Mouse (Mus musculus) neural tube, embryonic 13.5 days (tissue): ENCODE measurements at regions not wholly inside any gene's neighbourhood (a gene's known extent, or its start where the extent isn't known, plus 50 kb on each side); places are given as distances from the start of the nearest gene placed in this dataset.

ENCODE experiments used
- ATAC-seq: fragments of 200-750 bp; cut with Nextera tagmentation; 2 replicates; pipeline ENCODE4 v1.8.0; 2017; ENCODE audit warnings: low read depth, mild to moderate bottlenecking, moderate TSS enrichment, moderate library complexity
- H3K27ac ChIP-seq: fragments of 300-500 bp; sonication (generic); replicated peaks from 2 replicates; pipeline ENCODE4 v1.5.1; 2015; ENCODE audit warnings: moderate library complexity, mild to moderate bottlenecking, inconsistent platforms
- H3K27me3 ChIP-seq: fragments of 300-500 bp; sonication (generic); 2 replicates; pipeline ENCODE4 v1.6.1; 2015; ENCODE audit warnings: mild to moderate bottlenecking, inconsistent platforms
- H3K36me3 ChIP-seq: fragments of 300-500 bp; sonication (generic); 2 replicates; pipeline ENCODE4 v1.6.1; 2015; ENCODE audit warnings: mild to moderate bottlenecking, inconsistent platforms
- H3K4me1 ChIP-seq: fragments of 300-500 bp; sonication (generic); replicated peaks from 2 replicates; pipeline ENCODE4 v1.6.1; 2015; ENCODE audit warnings: inconsistent platforms
- H3K4me2 ChIP-seq: fragments of 300-500 bp; sonication (generic); 2 replicates; pipeline ENCODE4 v1.6.1; 2015; ENCODE audit warnings: inconsistent platforms, mild to moderate bottlenecking, moderate library complexity
- H3K4me3 ChIP-seq: fragments of 300-500 bp; sonication (generic); 2 replicates; pipeline ENCODE4 v1.5.1; 2015; ENCODE audit warnings: mild to moderate bottlenecking, inconsistent platforms
- H3K9ac ChIP-seq: fragments of 300-500 bp; sonication (generic); 2 replicates; pipeline ENCODE4 v1.6.1; 2015; ENCODE audit warnings: moderate library complexity, mild to moderate bottlenecking, inconsistent platforms
- H3K9me3 ChIP-seq: fragments of 300-500 bp; sonication (generic); 2 replicates; pipeline ENCODE4 v1.6.1; 2016; ENCODE audit warnings: inconsistent platforms
- WGBS: fragments of 180-500 bp; shearing (Covaris S2); methylation state at CpG from one replicate; pipeline ENCODE4 v1.1.7; 2015; 5-methylcytosine and 5-hydroxymethylcytosine counted together

- no peaks in the 10 kb centered on the region; the same call in 1 of the 2 replicates for H3K9me3 ChIP-seq
- H3K4me3 ChIP-seq: no peak overlapping the region
- WGBS: 78% methylated on average over 5 of the region's 5 CpGs
- ATAC-seq: no peak
- H3K27me3 ChIP-seq: no peaks in the 10 kb centered on the region
- H3K9ac ChIP-seq: no peak overlapping the region
- no peaks in the 10 kb centered on the region for H3K36me3 ChIP-seq
- no peak overlapping the region for H3K27ac ChIP-seq
- H3K4me2 ChIP-seq: no peak overlapping the region
- H3K4me1 ChIP-seq: no peaks in the 10 kb centered on the region
Observed at GRCm38 (mm10) chr4:83957217-83957692, 431.9 kb downstream of the Ccdc171 start.

GRCm38 (mm10) chr4:83966898-83967297, 441.6 kb downstream of the Ccdc171 start:
- H3K36me3 ChIP-seq: no peaks in the 10 kb centered on the region
- ATAC-seq: no peak
- 89% methylated on average over 1 of the region's 1 CpGs for WGBS
- no peak overlapping the region for H3K27ac ChIP-seq
- H3K4me1 ChIP-seq: no peaks in the 10 kb centered on the region
- H3K9me3 ChIP-seq: no peaks in the 10 kb centered on the region
- H3K4me2 ChIP-seq: no peak overlapping the region
- no peaks in the 10 kb centered on the region for H3K27me3 ChIP-seq
- no peak overlapping the region for H3K9ac ChIP-seq
- H3K4me3 ChIP-seq: no peak overlapping the region

- Histone ChIP-seq H3K4me3 (no peak overlapping the region), H3K9me3 (no peaks in the 10 kb centered on the region), H3K27ac (no peak overlapping the region), H3K36me3 (no peaks in the 10 kb centered on the region), H3K9ac (no peak overlapping the region), H3K27me3 (peaks cover 11% of the 10 kb centered on the region), H3K4me1 (peaks cover 6% of the 10 kb centered on the region), H3K4me2 (no peak overlapping the region)
- 88% methylated on average over 4 of the region's 4 CpGs for WGBS
- no peak for ATAC-seq
Observed at GRCm38 (mm10) chr4:83973162-83973561, 447.8 kb downstream of the Ccdc171 start.

- WGBS: 84% methylated on average over 7 of the region's 7 CpGs
- Histone ChIP-seq H3K36me3 (no peaks in the 10 kb centered on the region), H3K27me3 (peaks cover 11% of the 10 kb centered on the region), H3K9me3 (no peaks in the 10 kb centered on the region), H3K4me2 (no peak overlapping the region), H3K4me3 (no peak overlapping the region), H3K9ac (no peak overlapping the region), H3K4me1 (peaks cover 6% of the 10 kb centered on the region), H3K27ac (no peak overlapping the region)
- no peak for ATAC-seq
Observed at GRCm38 (mm10) chr4:83974214-83975012, 449.1 kb downstream of the Ccdc171 start.

GRCm38 (mm10) chr4:83975569-83975968, 450.2 kb downstream of the Ccdc171 start:
- 62% methylated on average over 5 of the region's 5 CpGs for WGBS
- Histone ChIP-seq H3K9ac (no peak overlapping the region), H3K4me1 (peaks cover 6% of the 10 kb centered on the region), H3K9me3 (no peaks in the 10 kb centered on the region), H3K4me3 (no peak overlapping the region), H3K4me2 (no peak overlapping the region), H3K36me3 (no peaks in the 10 kb centered on the region), H3K27ac (no peak overlapping the region), H3K27me3 (peaks cover 11% of the 10 kb centered on the region)
- no peak for ATAC-seq

- Histone ChIP-seq H3K9ac (no peak overlapping the region), H3K9me3 (no peaks in the 10 kb centered on the region), H3K4me1 (peaks cover 6% of the 10 kb centered on the region), H3K36me3 (no peaks in the 10 kb centered on the region), H3K4me3 (no peak overlapping the region), H3K27me3 (peaks cover 11% of the 10 kb centered on the region), H3K4me2 (peak overlapping the region; percentile 11), H3K27ac (no peak overlapping the region)
- whole genome bisulfite sequencing: 20% methylated on average over 12 of the region's 12 CpGs
- ATAC-seq: no peak
Observed at GRCm38 (mm10) chr4:83976067-83976466, 450.7 kb downstream of the Ccdc171 start.

GRCm38 (mm10) chr4:83979088-83979487, 453.7 kb downstream of the Ccdc171 start:
- 77% methylated on average over 4 of the region's 4 CpGs for WGBS
- H3K4me2 ChIP-seq: no peak overlapping the region
- no peaks in the 10 kb centered on the region for H3K9me3 ChIP-seq
- peaks cover 6% of the 10 kb centered on the region for H3K4me1 ChIP-seq
- H3K27ac ChIP-seq: no peak overlapping the region
- ATAC-seq: no peak
- H3K36me3 ChIP-seq: no peaks in the 10 kb centered on the region
- H3K27me3 ChIP-seq: peaks cover 11% of the 10 kb centered on the region
- no peak overlapping the region for H3K4me3 ChIP-seq
- no peak overlapping the region for H3K9ac ChIP-seq

- no peak overlapping the region for H3K4me2 ChIP-seq
- H3K4me1 ChIP-seq: peaks cover 22% of the 10 kb centered on the region
- 77% methylated on average over 15 of the region's 15 CpGs for WGBS
- no peak overlapping the region for H3K4me3 ChIP-seq
- no peaks in the 10 kb centered on the region for H3K27me3 ChIP-seq
- no peak for ATAC-seq
- H3K27ac ChIP-seq: no peak overlapping the region; the same call in 1 of the 2 replicates
- no peaks in the 10 kb centered on the region for H3K9me3 ChIP-seq
- no peaks in the 10 kb centered on the region for H3K36me3 ChIP-seq
- H3K9ac ChIP-seq: no peak overlapping the region
Observed at GRCm38 (mm10) chr4:83984671-83985391, 459.5 kb downstream of the Ccdc171 start.

- no peak overlapping the region for H3K27ac ChIP-seq
- no peak overlapping the region for H3K9ac ChIP-seq
- peaks cover 28% of the 10 kb centered on the region for H3K4me1 ChIP-seq
- H3K4me2 ChIP-seq: no peak overlapping the region
- no peaks in the 10 kb centered on the region for H3K9me3 ChIP-seq
- H3K4me3 ChIP-seq: no peak overlapping the region
- no peaks in the 10 kb centered on the region for H3K27me3 ChIP-seq
- ATAC-seq: no peak
- no peaks in the 10 kb centered on the region for H3K36me3 ChIP-seq
- 92% methylated on average over 5 of the region's 5 CpGs for WGBS
Observed at GRCm38 (mm10) chr4:83985451-83985850, 460.1 kb downstream of the Ccdc171 start.

GRCm38 (mm10) chr4:83986951-83987822, 461.8 kb downstream of the Ccdc171 start:
- ATAC-seq: no peak
- H3K4me2 ChIP-seq: no peak overlapping the region
- WGBS: 80% methylated on average over 13 of the region's 13 CpGs
- H3K9me3 ChIP-seq: no peaks in the 10 kb centered on the region
- no peak overlapping the region for H3K4me3 ChIP-seq
- H3K9ac ChIP-seq: no peak overlapping the region
- H3K36me3 ChIP-seq: no peaks in the 10 kb centered on the region
- H3K27me3 ChIP-seq: no peaks in the 10 kb centered on the region
- no peak overlapping the region for H3K27ac ChIP-seq
- H3K4me1 ChIP-seq: peaks cover 31% of the 10 kb centered on the region

GRCm38 (mm10) chr4:83987846-83988245, 462.5 kb downstream of the Ccdc171 start:
- 42% methylated on average over 11 of the region's 12 CpGs for WGBS
- no peak overlapping the region for H3K9ac ChIP-seq
- H3K4me2 ChIP-seq: no peak overlapping the region
- no peak overlapping the region for H3K4me3 ChIP-seq
- H3K36me3 ChIP-seq: no peaks in the 10 kb centered on the region
- no peak for ATAC-seq
- no peaks in the 10 kb centered on the region for H3K27me3 ChIP-seq
- no peaks in the 10 kb centered on the region for H3K9me3 ChIP-seq
- H3K27ac ChIP-seq: no peak overlapping the region
- peaks cover 31% of the 10 kb centered on the region for H3K4me1 ChIP-seq

- 0 out of 2 replicates have a peak overlapping the region, but pooled peaks have one; percentile 7 for H3K27ac ChIP-seq
- H3K36me3 ChIP-seq: no peaks in the 10 kb centered on the region
- H3K4me3 ChIP-seq: no peak overlapping the region
- peaks cover 31% of the 10 kb centered on the region for H3K4me1 ChIP-seq
- H3K9ac ChIP-seq: no peak overlapping the region
- no peak overlapping the region for H3K4me2 ChIP-seq
- H3K27me3 ChIP-seq: no peaks in the 10 kb centered on the region
- ATAC-seq: no peak
- WGBS: 46% methylated on average over 5 of the region's 5 CpGs
- no peaks in the 10 kb centered on the region for H3K9me3 ChIP-seq
Observed at GRCm38 (mm10) chr4:83988314-83988713, 463.0 kb downstream of the Ccdc171 start.
